Mouse (Mus musculus): ENCODE results near the gene Trpc3.

DNA sequence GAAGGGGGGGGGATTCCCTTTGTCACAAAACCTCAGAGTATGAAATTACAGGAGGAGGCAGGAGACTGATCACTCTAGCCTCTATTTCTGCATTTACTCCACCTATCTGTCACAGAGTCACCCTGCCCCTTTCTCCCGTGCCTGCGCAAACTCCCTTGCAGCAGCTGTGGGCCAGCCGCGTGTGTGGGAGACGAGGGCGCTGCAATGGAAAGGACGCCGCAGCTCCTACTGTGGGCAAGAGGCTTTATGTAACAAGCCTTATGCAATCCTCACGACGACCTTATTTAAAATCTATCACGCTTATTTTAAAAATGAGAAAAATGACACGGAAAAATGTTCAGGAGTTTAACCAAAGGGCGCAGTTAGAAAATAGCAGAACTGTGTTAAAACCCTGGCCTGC lies 47.2 kb downstream of the Trpc3 start:
- TF ChIP-seq CTCF (IDR thresholded peaks at IDR 0.05; ENCODE audit: insufficient read depth, low read length) (no peak), POLR2A (IDR thresholded peaks at IDR 0.05; ENCODE audit: borderline replicate concordance, extremely low read depth, low read depth, low read length) (no peak)

Data from lung, adult 2 months (tissue).